8 mouse cellular contexts compared by ENCODE assay signal in genomic region chr5:114380209-114381012, GRCm38 (mm10). TPM values are rescaled to one million over a fixed set of nuclear protein-coding genes. Genes with fewer than 3 reads are reported as not detected.
DNase-seq lines count a peak whose midpoint lies in the region; ATAC-seq and TF ChIP-seq lines count a peak whose summit lies in the region.

Gene Kctd10, minus strand, starts transcription at chr5:114380508.
Gene Ube3b, plus strand, starts transcription at chr5:114380607.

- peak within 1 kb of the TSS; percentile 95 for H3K9ac ChIP-seq in embryonic facial prominence, embryonic 13.5 days
- H3K9ac ChIP-seq in limb, embryonic 13.5 days = peak within 1 kb of the TSS; percentile 95
- peak within 1 kb of the TSS; percentile 94 for H3K9ac ChIP-seq in midbrain, embryonic 16.5 days (ENCODE audit: low read depth, low read length)

- no peak for TF ChIP-seq CTCF in kidney, adult 2 months (conservative IDR thresholded peaks at IDR 0.05; ENCODE audit: insufficient read depth, insufficient read length, low read depth, low read length)

- TF ChIP-seq POLR2A in kidney, adult 2 months (IDR thresholded peaks at IDR 0.05; ENCODE audit: low read depth, low read length) = no peak

- H3K4me1 ChIP-seq in embryonic facial prominence, embryonic 13.5 days = peaks cover 57% of the 10 kb centered on the region
- H3K4me1 ChIP-seq in kidney, adult 2 months (ENCODE audit: control insufficient read depth, insufficient read depth, low read length) = peaks cover 12% of the 10 kb centered on the region
- H3K4me1 ChIP-seq in limb, embryonic 13.5 days = peaks cover 43% of the 10 kb centered on the region
- H3K4me1 ChIP-seq in midbrain, embryonic 16.5 days (ENCODE audit: control insufficient read depth, insufficient read depth, low read length) = peaks cover 39% of the 10 kb centered on the region

- H3K27me3 ChIP-seq in embryonic facial prominence, embryonic 13.5 days = no peaks in the 10 kb centered on the region
- no peaks in the 10 kb centered on the region for H3K27me3 ChIP-seq in kidney, adult 2 months (replicated peaks; ENCODE audit: control insufficient read depth, insufficient read depth, low read length)
- no peaks in the 10 kb centered on the region for H3K27me3 ChIP-seq in limb, embryonic 13.5 days
- H3K27me3 ChIP-seq in midbrain, embryonic 16.5 days (ENCODE audit: control insufficient read depth, insufficient read depth, low read depth, low read length) = no peaks in the 10 kb centered on the region

- H3K4me2 ChIP-seq in embryonic facial prominence, embryonic 13.5 days = peak within 1 kb of the TSS; percentile 90
- peak within 1 kb of the TSS; percentile 94 for H3K4me2 ChIP-seq in limb, embryonic 13.5 days (replicated peaks)
- peak within 1 kb of the TSS; percentile 92 for H3K4me2 ChIP-seq in midbrain, embryonic 16.5 days (ENCODE audit: low read length)

- peak within 1 kb of the TSS; percentile 90 for H3K4me3 ChIP-seq in embryonic facial prominence, embryonic 13.5 days
- H3K4me3 ChIP-seq in kidney, adult 2 months (ENCODE audit: insufficient read depth, low read depth, low read length) = peak within 1 kb of the TSS; percentile 93
- H3K4me3 ChIP-seq in limb, embryonic 13.5 days = peak within 1 kb of the TSS; percentile 91
- peak within 1 kb of the TSS; percentile 87 for H3K4me3 ChIP-seq in midbrain, embryonic 16.5 days (ENCODE audit: low read depth, low read length)

- 1% methylated on average over 74 of the region's 74 CpGs for WGBS in embryonic facial prominence, embryonic 13.5 days
- 1% methylated on average over 74 of the region's 74 CpGs for WGBS in kidney, adult 2 months
- WGBS in limb, embryonic 13.5 days = 1% methylated on average over 74 of the region's 74 CpGs
- WGBS in midbrain, embryonic 16.5 days = under 1% methylated on average over 72 of the region's 74 CpGs

- H3K36me3 ChIP-seq in embryonic facial prominence, embryonic 13.5 days = peaks cover 14% of the 10 kb centered on the region
- no peaks in the 10 kb centered on the region for H3K36me3 ChIP-seq in kidney, adult 2 months (ENCODE audit: control insufficient read depth, insufficient read depth, low read length)
- H3K36me3 ChIP-seq in limb, embryonic 13.5 days = peaks cover 30% of the 10 kb centered on the region
- H3K36me3 ChIP-seq in midbrain, embryonic 16.5 days (ENCODE audit: control insufficient read depth, insufficient read depth, low read length) = no peaks in the 10 kb centered on the region

- peak; percentile 91 for DNase-seq in 3134 (ENCODE audit: extremely low read depth, insufficient read length, low spot score)
- peak; percentile 87 to 91 for DNase-seq in adrenal gland, postnatal 36 days
- DNase-seq in heart, adult 18-20 months = peak; percentile 90
- DNase-seq in kidney, adult 2 months = peak; percentile 90
- DNase-seq in spleen, postnatal 10 days (ENCODE audit: low spot score in 2 of 2) = peak; percentile 81 to 88

- H3K9me3 ChIP-seq in embryonic facial prominence, embryonic 13.5 days = no peaks in the 10 kb centered on the region
- no peaks in the 10 kb centered on the region for H3K9me3 ChIP-seq in limb, embryonic 13.5 days
- no peaks in the 10 kb centered on the region for H3K9me3 ChIP-seq in midbrain, embryonic 16.5 days (replicated peaks; ENCODE audit: control insufficient read depth, low read length, poor library complexity, severe bottlenecking)

- peak; percentile 84 for ATAC-seq in embryonic facial prominence, embryonic 13.5 days (ENCODE audit: insufficient number of reproducible peaks, insufficient read depth, low FRiP score, low TSS enrichment, low read depth)
- ATAC-seq in limb, embryonic 13.5 days (ENCODE audit: low FRiP score, low read depth) = peak; percentile 93
- ATAC-seq in midbrain, embryonic 16.5 days = peak; percentile 93

- peak within 1 kb of the TSS; percentile 92 for H3K27ac ChIP-seq in embryonic facial prominence, embryonic 13.5 days
- H3K27ac ChIP-seq in kidney, adult 2 months (ENCODE audit: insufficient read depth, low read depth, low read length) = peak within 1 kb of the TSS; percentile 89
- H3K27ac ChIP-seq in limb, embryonic 13.5 days = peak within 1 kb of the TSS; percentile 79
- peak within 1 kb of the TSS; percentile 94 for H3K27ac ChIP-seq in midbrain, embryonic 16.5 days (ENCODE audit: low read length)

RNA-seq across cellular contexts. Expression of gene Kctd10, which starts in this region (rescaled TPM):
- 10 to 100 TPM; 62.7 to 71.9 TPM for total RNA-seq in adrenal gland, postnatal 36 days (2021)
- polyA plus RNA-seq in embryonic facial prominence, embryonic 13.5 days (2015; fragmentation: Nextera tagmentation; extraction: Ambion mirVana) = 108 and 110 TPM in 2 replicates
- 10 to 100 TPM; 49.1 to 51.0 TPM for total RNA-seq in heart, adult 18-20 months (2021)
- polyA plus RNA-seq in kidney, adult 2 months (2012; rRNA removed) = 63.5 and 63.8 TPM in 2 replicates
- polyA plus RNA-seq in limb, embryonic 13.5 days (2015; fragmentation: Nextera tagmentation; extraction: Ambion mirVana) = 87.3 and 90.6 TPM in 2 replicates
- polyA plus RNA-seq in midbrain, embryonic 16.5 days (2015; fragmentation: Nextera tagmentation; extraction: Ambion mirVana) = 70.3 and 82.3 TPM in 2 replicates

RNA-seq across cellular contexts. Expression of gene Ube3b, which starts in this region (rescaled TPM):
- 10 to 100 TPM; 60.3 to 79.0 TPM for total RNA-seq in adrenal gland, postnatal 36 days (2021)
- 41.4 and 43.4 TPM in 2 replicates for polyA plus RNA-seq in embryonic facial prominence, embryonic 13.5 days (2015; fragmentation: Nextera tagmentation; extraction: Ambion mirVana)
- total RNA-seq in heart, adult 18-20 months (2021) = 10 to 100 TPM; 98.2 to 98.3 TPM
- polyA plus RNA-seq in kidney, adult 2 months (2012; rRNA removed) = 70.9 and 81.9 TPM in 2 replicates
- polyA plus RNA-seq in limb, embryonic 13.5 days (2015; fragmentation: Nextera tagmentation; extraction: Ambion mirVana) = 42.1 and 46.0 TPM in 2 replicates
- 35.6 and 39.0 TPM in 2 replicates for polyA plus RNA-seq in midbrain, embryonic 16.5 days (2015; fragmentation: Nextera tagmentation; extraction: Ambion mirVana)

Comparison
In these comparisons a context has a peak if more than half of its experiments do, and no peak if none do; other contexts are left out.
1. Peak in every context shown above with its lines: DNase-seq, ATAC-seq, H3K4me3 ChIP-seq and H3K27ac ChIP-seq.